Mouse (Mus musculus): Measurements from ENCODE around the gene Spata33. TPM values are rescaled to one million over a fixed set of nuclear protein-coding genes. Genes with fewer than 3 reads are reported as not detected.
"Not testable (repeated sequence)": the region's sequence is repeated elsewhere in the genome, so short reads cannot be mapped to it uniquely, and the experiment has no call there.

Gene Spata33
- 7.6 and 7.7 TPM in 2 replicates for polyA plus RNA-seq (2015; fragmentation: Nextera tagmentation; extraction: Ambion mirVana)

GRCm38 (mm10) chr8:123212321-123213117 lies at the start of gene Spata33, which contains the start of gene Chmp1a:
TSS of gene Spata33 (plus strand) at chr8:123212832.
TSS of gene Chmp1a (minus strand) at chr8:123212763.
- peak; percentile 94 for ATAC-seq (ENCODE audit: low read depth)
- H3K4me3 ChIP-seq, result peak within 1 kb of the TSS; percentile 97
- H3K4me1 ChIP-seq (replicated peaks), result peaks cover 26% of the 10 kb centered on the region
- H3K9ac ChIP-seq, result peak within 1 kb of the TSS; percentile 99
- peaks cover 31% of the 10 kb centered on the region for H3K36me3 ChIP-seq
- peak within 1 kb of the TSS; percentile 92 for H3K4me2 ChIP-seq
- WGBS, result under 1% methylated on average over 61 of the region's 76 CpGs
- H3K9me3 ChIP-seq, result no peaks in the 10 kb centered on the region
- H3K27ac ChIP-seq (replicated peaks), result peak within 1 kb of the TSS; percentile 69
- no peaks in the 10 kb centered on the region for H3K27me3 ChIP-seq

- ATAC-seq (ENCODE audit: low read depth), result no peak
- Histone ChIP-seq H3K36me3 (no peaks in the 10 kb centered on the region), H3K4me1 (replicated peaks) (no peaks in the 10 kb centered on the region), H3K9me3 (peaks cover 10% of the 10 kb centered on the region; the same call in 1 of the 2 replicates), H3K27me3 (no peaks in the 10 kb centered on the region), H3K9ac (no peak overlapping the region), H3K4me2 (no peak overlapping the region), H3K4me3 (no peak overlapping the region), H3K27ac (replicated peaks) (no peak overlapping the region)
- 61% methylated on average over 3 of the region's 3 CpGs for WGBS
Observed at GRCm38 (mm10) chr8:123181391-123181790, 31.2 kb upstream of the Spata33 start.

- Histone ChIP-seq H3K27me3 (no peaks in the 10 kb centered on the region), H3K4me2 (no peak within 1 kb of the TSS), H3K4me3 (no peak within 1 kb of the TSS), H3K9ac (no peak within 1 kb of the TSS), H3K27ac (replicated peaks) (no peak within 1 kb of the TSS), H3K9me3 (no peaks in the 10 kb centered on the region), H3K36me3 (no peaks in the 10 kb centered on the region), H3K4me1 (replicated peaks) (0 out of 2 replicates have a peak, but pooled peaks cover 4% of the 10 kb centered on the region)
- WGBS, result 45% methylated on average over 19 of the region's 19 CpGs
- ATAC-seq (ENCODE audit: low read depth), result no peak
Observed at GRCm38 (mm10) chr8:123185566-123186409, 26.8 kb upstream of the Spata33 start, which contains the start of gene Dpep1. TSS of gene Dpep1 (plus strand) at chr8:123186242.

GRCm38 (mm10) chr8:123188006-123188405 lies 24.6 kb upstream of the Spata33 start:
- Histone ChIP-seq H3K4me2 (no peak overlapping the region), H3K9me3 (no peaks in the 10 kb centered on the region), H3K9ac (no peak overlapping the region), H3K4me1 (replicated peaks) (0 out of 2 replicates have a peak, but pooled peaks cover 4% of the 10 kb centered on the region), H3K27ac (replicated peaks) (no peak overlapping the region), H3K4me3 (no peak overlapping the region), H3K27me3 (no peaks in the 10 kb centered on the region), H3K36me3 (no peaks in the 10 kb centered on the region)
- no peak for ATAC-seq (ENCODE audit: low read depth)
- WGBS, result 90% methylated on average over 2 of the region's 2 CpGs

GRCm38 (mm10) chr8:123188841-123189240 lies 23.8 kb upstream of the Spata33 start:
- Histone ChIP-seq H3K27ac (replicated peaks) (no peak overlapping the region), H3K9ac (no peak overlapping the region), H3K4me1 (replicated peaks) (0 out of 2 replicates have a peak, but pooled peaks cover 4% of the 10 kb centered on the region), H3K4me2 (no peak overlapping the region), H3K4me3 (no peak overlapping the region), H3K9me3 (no peaks in the 10 kb centered on the region), H3K27me3 (no peaks in the 10 kb centered on the region), H3K36me3 (no peaks in the 10 kb centered on the region)
- ATAC-seq (ENCODE audit: low read depth), result no peak
- WGBS, result 80% methylated on average over 7 of the region's 7 CpGs

GRCm38 (mm10) chr8:123190678-123191077 lies 22.0 kb upstream of the Spata33 start:
- Histone ChIP-seq H3K27ac (replicated peaks) (no peak overlapping the region), H3K9me3 (no peaks in the 10 kb centered on the region), H3K9ac (no peak overlapping the region), H3K27me3 (no peaks in the 10 kb centered on the region), H3K4me2 (no peak overlapping the region), H3K36me3 (no peaks in the 10 kb centered on the region), H3K4me1 (replicated peaks) (0 out of 2 replicates have a peak, but pooled peaks cover 4% of the 10 kb centered on the region), H3K4me3 (no peak overlapping the region)
- WGBS, result 3% methylated on average over 9 of the region's 9 CpGs
- ATAC-seq (ENCODE audit: low read depth), result no peak

- 62% methylated on average over 8 of the region's 8 CpGs for WGBS
- H3K4me3 ChIP-seq, result no peak overlapping the region
- ATAC-seq (ENCODE audit: low read depth), result no peak
Observed at GRCm38 (mm10) chr8:123191908-123192307, 20.7 kb upstream of the Spata33 start.

GRCm38 (mm10) chr8:123193771-123194170 lies 18.9 kb upstream of the Spata33 start:
- no peaks in the 10 kb centered on the region for H3K9me3 ChIP-seq
- WGBS, result 69% methylated on average over 9 of the region's 9 CpGs
- H3K4me2 ChIP-seq, result no peak overlapping the region
- no peak overlapping the region for H3K27ac ChIP-seq (replicated peaks)
- H3K4me3 ChIP-seq, result no peak overlapping the region
- 0 out of 2 replicates have a peak, but pooled peaks cover 4% of the 10 kb centered on the region for H3K4me1 ChIP-seq (replicated peaks)
- H3K9ac ChIP-seq, result no peak overlapping the region
- no peak for ATAC-seq (ENCODE audit: low read depth)
- no peaks in the 10 kb centered on the region for H3K27me3 ChIP-seq
- H3K36me3 ChIP-seq, result no peaks in the 10 kb centered on the region

More at GRCm38 (mm10) chr8:123191908-123192307, 20.7 kb upstream of the Spata33 start:
- Histone ChIP-seq H3K27ac (replicated peaks) (no peak overlapping the region), H3K9me3 (no peaks in the 10 kb centered on the region), H3K4me1 (replicated peaks) (0 out of 2 replicates have a peak, but pooled peaks cover 4% of the 10 kb centered on the region), H3K36me3 (no peaks in the 10 kb centered on the region), H3K27me3 (no peaks in the 10 kb centered on the region), H3K9ac (no peak overlapping the region), H3K4me2 (no peak overlapping the region)

- not testable (repeated sequence) for H3K9me3 ChIP-seq; H3K27ac ChIP-seq (replicated peaks); H3K4me2 ChIP-seq; H3K4me1 ChIP-seq (replicated peaks); H3K27me3 ChIP-seq; H3K4me3 ChIP-seq; H3K9ac ChIP-seq; H3K36me3 ChIP-seq; ATAC-seq (ENCODE audit: low read depth)
- 70% methylated on average over 5 of the region's 5 CpGs for WGBS
Observed at GRCm38 (mm10) chr8:123197016-123197415, 15.6 kb upstream of the Spata33 start.

GRCm38 (mm10) chr8:123199864-123200263 lies 12.8 kb upstream of the Spata33 start:
- no peak for ATAC-seq (ENCODE audit: low read depth)
- 77% methylated on average over 14 of the region's 14 CpGs for WGBS

GRCm38 (mm10) chr8:123202288-123202687 lies 10.3 kb upstream of the Spata33 start:
- ATAC-seq (ENCODE audit: low read depth), result peak; percentile 57
- H3K4me3 ChIP-seq, result no peak overlapping the region
- no peak overlapping the region for H3K9ac ChIP-seq
- H3K4me2 ChIP-seq, result no peak overlapping the region
- no peaks in the 10 kb centered on the region; the same call in 1 of the 2 replicates for H3K27me3 ChIP-seq
- H3K27ac ChIP-seq (replicated peaks), result no peak overlapping the region
- H3K36me3 ChIP-seq, result peaks cover 33% of the 10 kb centered on the region
- H3K4me1 ChIP-seq (replicated peaks), result peaks cover 5% of the 10 kb centered on the region; the same call in 1 of the 2 replicates
- 23% methylated on average over 5 of the region's 5 CpGs for WGBS
- H3K9me3 ChIP-seq, result no peaks in the 10 kb centered on the region

More at GRCm38 (mm10) chr8:123199864-123200263, 12.8 kb upstream of the Spata33 start:
- H3K4me1 ChIP-seq (replicated peaks), result peaks cover 5% of the 10 kb centered on the region; the same call in 1 of the 2 replicates
- no peaks in the 10 kb centered on the region for H3K9me3 ChIP-seq
- no peak overlapping the region for H3K4me3 ChIP-seq
- no peaks in the 10 kb centered on the region; the same call in 1 of the 2 replicates for H3K27me3 ChIP-seq
- H3K4me2 ChIP-seq, result no peak overlapping the region
- peaks cover 12% of the 10 kb centered on the region for H3K36me3 ChIP-seq
- no peak overlapping the region for H3K9ac ChIP-seq
- H3K27ac ChIP-seq (replicated peaks), result no peak overlapping the region
